Mouse (Mus musculus): ENCODE results near the gene Ssbp1. TPM values are rescaled to one million over a fixed set of nuclear protein-coding genes. Genes with fewer than 3 reads are reported as not detected.

The Ssbp1 gene
- total and polyA plus RNA-seq, 3 experiments = 70.2 to 118 (median 110) TPM

DNA sequence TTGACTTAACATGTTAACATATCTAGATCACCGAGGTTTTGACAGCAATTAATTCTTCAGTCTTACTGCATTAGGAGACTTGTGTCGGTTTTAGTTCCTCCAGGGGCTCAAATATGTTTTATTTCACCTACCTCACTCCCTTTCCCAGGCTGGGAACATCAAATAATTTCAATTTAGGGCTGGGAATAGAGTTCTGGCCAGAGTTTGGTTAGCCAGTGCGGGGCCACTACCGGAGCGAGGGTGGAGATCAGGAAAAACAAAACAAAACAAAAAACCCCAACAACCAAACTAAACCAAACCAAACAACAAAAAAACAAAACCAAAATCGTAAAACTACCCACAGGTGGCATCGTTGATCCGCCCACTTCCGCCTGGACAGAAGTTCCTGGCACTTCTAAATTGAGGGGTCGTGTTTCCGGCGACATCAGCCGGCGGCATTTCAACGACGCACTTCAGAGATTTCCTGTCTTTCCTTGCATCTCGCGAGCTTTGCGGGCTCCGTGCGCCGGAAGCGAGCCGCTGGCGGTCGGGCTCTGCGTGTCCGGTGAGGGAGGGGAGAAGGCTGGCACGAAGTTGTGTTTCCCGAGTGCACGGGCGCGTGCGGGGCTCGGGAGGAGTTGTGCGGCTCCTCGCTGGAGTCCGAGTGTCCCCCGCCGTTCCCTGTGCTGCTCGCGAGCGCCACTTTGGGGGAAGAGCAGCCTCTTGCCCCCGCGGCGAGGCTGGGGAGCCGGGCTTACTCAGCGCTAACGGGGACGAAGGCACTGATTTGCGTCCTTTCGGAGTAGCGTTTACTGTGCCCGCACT, at the start of gene Ssbp1 (continued):
- peak; percentile 94 for TF ChIP-seq TCF12 (IDR thresholded peaks at IDR 0.05; ENCODE audit: low read depth, low read length)

DNA sequence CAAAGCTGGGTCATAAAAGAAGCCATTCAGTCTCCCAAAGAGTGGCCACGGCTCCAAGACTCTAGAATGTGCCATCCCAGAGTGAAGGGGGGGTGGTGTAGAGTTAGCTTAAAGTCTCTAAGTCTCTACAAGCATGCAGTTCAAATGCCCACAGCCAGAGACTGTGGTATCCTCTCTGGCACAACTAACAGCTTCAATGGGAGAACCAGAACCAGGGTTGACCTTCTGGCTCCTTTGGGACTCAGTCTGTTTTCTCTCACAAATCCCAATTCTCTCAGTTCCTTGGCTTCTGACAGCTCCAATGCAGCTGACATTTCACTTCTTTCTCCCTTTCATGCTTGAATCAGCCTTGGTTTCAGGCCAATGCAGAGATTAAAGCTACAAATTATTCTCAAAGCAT, 48.1 kb upstream of the Ssbp1 start:
- H3K4me3 ChIP-seq (replicated peaks in 1 of 3; ENCODE audit: low read depth in 2 of 3, low read length in 2 of 3, poor library complexity in 1 of 3) = no peak overlapping the region
- DNase-seq (ENCODE audit: extremely low read depth) = no peak
- H3K27ac ChIP-seq (ENCODE audit: insufficient read depth, low read depth) = no peak overlapping the region
- TF ChIP-seq ZNF384 (IDR thresholded peaks at IDR 0.05; ENCODE audit: low read depth, low read length) (no peak), NELFE (IDR thresholded peaks at IDR 0.05; ENCODE audit: low read depth, low read length) (no peak), USF1 (IDR thresholded peaks at IDR 0.05; ENCODE audit: low read depth, low read length) (no peak), MAZ (IDR thresholded peaks at IDR 0.05; ENCODE audit: low read depth, low read length) (no peak), UBTF (IDR thresholded peaks at IDR 0.05; ENCODE audit: low read depth, low read length) (no peak), CHD2 (IDR thresholded peaks at IDR 0.05; ENCODE audit: low read length) (no peak), E2F4 (IDR thresholded peaks at IDR 0.05; ENCODE audit: insufficient replicate concordance, low read depth, low read length) (no peak), TCF12 (IDR thresholded peaks at IDR 0.05; ENCODE audit: low read depth, low read length) (no peak), NRF1 (IDR thresholded peaks at IDR 0.05; ENCODE audit: low read depth, low read length) (no peak), HCFC1 (IDR thresholded peaks at IDR 0.05; ENCODE audit: low read depth, low read length) (no peak), TBP (conservative IDR thresholded peaks at IDR 0.05; ENCODE audit: low read depth, low read length) (no peak), GABPA (IDR thresholded peaks at IDR 0.05; ENCODE audit: insufficient replicate concordance, low read depth, low read length) (no peak), BHLHE40 (IDR thresholded peaks at IDR 0.05; ENCODE audit: low read depth, low read length) (no peak), SMC3 (IDR thresholded peaks at IDR 0.05; ENCODE audit: low read depth, low read length) (no peak), SIN3A (IDR thresholded peaks at IDR 0.05; ENCODE audit: low read length) (no peak), RAD21 (IDR thresholded peaks at IDR 0.05; ENCODE audit: low read depth, low read length) (no peak), USF2 (conservative IDR thresholded peaks at IDR 0.05; ENCODE audit: low read depth, low read length) (no peak)
- no peaks in the 10 kb centered on the region for H3K79me2 ChIP-seq (replicated peaks; ENCODE audit: control insufficient read depth, extremely low read depth, insufficient read depth, poor library complexity, severe bottlenecking)
- no peaks in the 10 kb centered on the region for H3K27me3 ChIP-seq (replicated peaks)
- H3K36me3 ChIP-seq (replicated peaks in 1 of 2; ENCODE audit: control insufficient read depth in 1 of 2, insufficient read depth in 1 of 2, low read length in 1 of 2) = peaks cover 2 to 53% of the 10 kb centered on the region in 2 experiments
- no peaks in the 10 kb centered on the region for H3K9me3 ChIP-seq (replicated peaks; ENCODE audit: low read length)
- no peak overlapping the region for H3K9ac ChIP-seq (ENCODE audit: insufficient read depth, low read depth)
- in situ Hi-C loops (cut with MboI; ENCODE audit: low pct_ligation_motif_present, low pct_unique_long_range_greater_than_20kb, low sequenced_read_pairs) = no loop called here
- H3K4me1 ChIP-seq (ENCODE audit: control insufficient read depth in 1 of 2, insufficient read depth in 2 of 2) = no peaks in the 10 kb centered on the region
- dilution Hi-C loops (cut with MboI; ENCODE audit: extremely low pct_ligation_motif_present, extremely low pct_unique_long_range_greater_than_20kb, low sequenced_read_pairs) = no loop called here
- H3K4me2 ChIP-seq (ENCODE audit: insufficient read depth, low read depth, poor library complexity, severe bottlenecking) = no peak overlapping the region

DNA sequence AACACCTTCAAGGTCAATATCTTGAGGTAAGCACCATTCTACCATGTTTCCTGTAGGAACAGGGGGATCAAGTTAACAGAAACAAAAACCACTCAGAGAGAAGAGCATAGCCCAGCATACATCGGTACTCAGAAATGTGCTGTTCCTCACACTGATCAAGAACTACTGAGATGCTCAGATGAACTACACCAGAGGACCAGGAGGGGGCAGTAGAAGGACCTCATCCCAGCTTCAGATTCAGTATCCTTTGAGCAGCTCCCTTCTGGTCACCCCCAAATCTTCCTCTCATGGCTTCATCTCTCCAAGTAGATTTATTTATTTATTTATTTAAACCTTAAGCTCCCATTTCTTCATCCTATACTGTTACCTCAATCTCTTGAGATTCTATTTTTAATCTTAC, 47.4 kb upstream of the Ssbp1 start:
- DNase-seq (ENCODE audit: extremely low read depth) = peak; percentile 76
- dilution Hi-C loops (cut with MboI; ENCODE audit: extremely low pct_ligation_motif_present, extremely low pct_unique_long_range_greater_than_20kb, low sequenced_read_pairs) = no loop called here

More for the DNA sequence above, 47.4 kb upstream of the Ssbp1 start:
- Histone ChIP-seq H3K27ac (ENCODE audit: insufficient read depth, low read depth) (no peak overlapping the region), H3K9me3 (replicated peaks; ENCODE audit: low read length) (no peaks in the 10 kb centered on the region), H3K4me1 (ENCODE audit: control insufficient read depth in 1 of 2, insufficient read depth in 2 of 2) (no peaks in the 10 kb centered on the region), H3K79me2 (replicated peaks; ENCODE audit: control insufficient read depth, extremely low read depth, insufficient read depth, poor library complexity, severe bottlenecking) (no peaks in the 10 kb centered on the region), H3K4me3 (replicated peaks in 1 of 3; ENCODE audit: low read depth in 2 of 3, low read length in 2 of 3, poor library complexity in 1 of 3) (no peak overlapping the region), H3K27me3 (replicated peaks) (no peaks in the 10 kb centered on the region), H3K36me3 (replicated peaks in 1 of 2; ENCODE audit: control insufficient read depth in 1 of 2, insufficient read depth in 1 of 2, low read length in 1 of 2) (peaks cover 2 to 47% of the 10 kb centered on the region in 2 experiments), H3K4me2 (ENCODE audit: insufficient read depth, low read depth, poor library complexity, severe bottlenecking) (no peak overlapping the region), H3K9ac (ENCODE audit: insufficient read depth, low read depth) (no peak overlapping the region)
- TF ChIP-seq SMC3 (IDR thresholded peaks at IDR 0.05; ENCODE audit: low read depth, low read length) (peak; percentile 76), TBP (conservative IDR thresholded peaks at IDR 0.05; ENCODE audit: low read depth, low read length) (no peak), RAD21 (IDR thresholded peaks at IDR 0.05; ENCODE audit: low read depth, low read length) (peak; percentile 60), ZKSCAN1 (IDR thresholded peaks at IDR 0.05; ENCODE audit: borderline replicate concordance, low read depth, low read length) (no peak), CHD2 (IDR thresholded peaks at IDR 0.05; ENCODE audit: low read length) (no peak), RCOR1 (conservative IDR thresholded peaks at IDR 0.05; ENCODE audit: low read depth, low read length) (no peak), CTCF (conservative IDR thresholded peaks at IDR 0.05 in 1 of 2, IDR thresholded peaks at IDR 0.05 in 1 of 2; ENCODE audit: low read depth in 2 of 2, low read length in 2 of 2) (peak; percentile 76 to 80), MYC (IDR thresholded peaks at IDR 0.05; ENCODE audit: low read depth, low read length) (no peak)
- in situ Hi-C loops (cut with MboI; ENCODE audit: low pct_ligation_motif_present, low pct_unique_long_range_greater_than_20kb, low sequenced_read_pairs) = no loop called here

All from CH12.LX (cell line).